Mouse (Mus musculus) kidney, postnatal 25 days (tissue): ENCODE measurements at regions not wholly inside any gene's neighbourhood (a gene's known extent, or its start where the extent isn't known, plus 50 kb on each side); places are given as distances from the start of the nearest gene placed in this dataset.
A peak's percentile ranks its signal among the peaks of the same experiment; 100 is the strongest.
"Not testable (repeated sequence)": the region's sequence is repeated elsewhere in the genome, so short reads cannot be mapped to it uniquely, and the experiment has no call there.

Source experiments
- DNase-seq, 2 experiments: peaks; one replicate each; pipeline ENCODE4 v3.0.0; 2021; ENCODE audit warnings: mixed read lengths in 2 of 2

DNA sequence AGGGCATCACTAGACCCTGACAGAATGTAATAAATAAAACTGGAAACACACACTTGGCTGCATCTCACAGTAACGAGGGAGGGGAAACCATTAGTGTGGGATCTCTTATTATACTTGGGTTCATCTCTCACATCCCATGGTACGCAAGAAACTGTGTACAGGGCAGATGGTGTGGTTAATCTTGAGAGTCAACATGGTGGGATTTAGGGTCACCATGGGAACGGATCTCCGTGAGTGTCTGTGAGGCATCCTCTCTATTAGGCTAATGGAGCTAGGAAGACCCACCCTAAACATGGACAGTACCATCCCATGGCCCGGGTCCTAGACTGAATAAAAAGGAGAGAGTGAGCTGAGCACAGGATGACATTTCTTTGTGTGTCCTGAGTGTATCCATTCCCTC is 130.1 kb upstream of the Dapk1 start:
- peak in 1 of 2 experiments; percentile 9 for DNase-seq

GRCm38 (mm10) chr13:60476366-60476765 is 125.4 kb upstream of the Dapk1 start:
- DNase-seq: peak in 1 of 2 experiments; percentile 8

GRCm38 (mm10) chr13:60478301-60478700 is 123.4 kb upstream of the Dapk1 start:
- DNase-seq: peak in 1 of 2 experiments; percentile 18

- DNase-seq: peak; percentile 84 to 85
Measured at GRCm38 (mm10) chr13:60479043-60479861, 122.5 kb upstream of the Dapk1 start.

DNA sequence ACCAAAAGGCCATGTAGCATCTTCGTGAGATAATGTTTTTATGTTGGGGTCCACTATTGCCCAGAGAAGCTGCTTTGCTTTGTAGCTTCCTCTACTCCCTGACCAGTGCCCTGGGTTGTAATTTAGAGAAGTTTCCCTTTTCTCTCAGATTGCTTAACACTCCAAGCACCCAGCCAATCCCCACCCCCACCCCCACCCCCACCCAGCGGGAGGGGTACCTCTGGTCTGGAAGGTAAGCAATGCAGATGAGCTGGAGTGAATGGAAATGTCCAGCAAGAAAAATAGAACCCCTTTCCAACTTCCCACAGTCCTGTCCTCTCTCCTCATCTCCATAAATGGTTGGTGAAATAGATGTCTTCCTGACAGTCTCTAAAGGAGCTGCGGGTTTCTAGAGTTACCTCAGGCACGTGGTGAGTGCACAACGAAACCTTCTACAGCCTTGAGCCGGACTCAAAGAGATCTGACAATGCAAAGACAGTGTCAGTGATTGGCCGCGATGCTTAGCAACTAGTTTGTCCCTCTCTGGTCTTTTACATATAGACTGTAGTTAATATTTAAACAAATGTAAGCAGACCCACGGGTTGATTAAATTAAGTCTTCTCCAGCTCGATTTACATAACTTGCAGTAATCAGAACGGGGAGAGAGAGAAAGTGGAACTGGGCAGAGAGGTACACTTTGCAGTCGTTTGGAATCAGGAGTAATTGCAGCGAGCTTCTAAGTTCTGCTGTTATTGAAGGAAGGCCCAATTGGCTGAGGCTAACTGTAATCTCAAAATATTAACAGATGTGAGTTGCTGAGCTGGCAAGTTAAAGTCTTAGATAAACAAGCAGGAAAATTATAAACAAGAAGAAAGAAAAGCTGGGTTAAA is 121.7 kb upstream of the Dapk1 start:
- DNase-seq: peak; percentile 39 to 59

GRCm38 (mm10) chr13:60480731-60481431 is 120.9 kb upstream of the Dapk1 start:
- DNase-seq: peak; percentile 72 to 73

DNA sequence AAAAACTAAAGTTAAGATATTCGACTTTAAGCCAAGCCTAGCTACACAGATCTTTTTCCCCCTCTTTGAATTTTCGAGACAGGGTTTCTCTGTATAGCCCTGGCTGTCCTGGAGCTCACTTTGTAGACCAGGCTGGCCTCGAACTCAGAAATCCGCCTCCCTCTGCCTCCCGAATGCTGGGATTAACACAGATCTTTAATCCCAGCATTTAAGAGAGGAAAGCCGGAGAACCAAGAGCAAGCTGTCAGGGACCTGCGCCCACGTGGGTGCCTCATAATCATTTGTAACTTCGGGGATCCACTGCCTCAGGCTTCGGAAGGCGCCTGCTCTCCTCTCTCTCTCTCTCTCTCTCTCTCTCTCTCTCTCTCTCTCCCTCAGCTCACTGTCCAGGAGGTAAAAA is 120.3 kb upstream of the Dapk1 start:
- DNase-seq: not testable (repeated sequence)

DNA sequence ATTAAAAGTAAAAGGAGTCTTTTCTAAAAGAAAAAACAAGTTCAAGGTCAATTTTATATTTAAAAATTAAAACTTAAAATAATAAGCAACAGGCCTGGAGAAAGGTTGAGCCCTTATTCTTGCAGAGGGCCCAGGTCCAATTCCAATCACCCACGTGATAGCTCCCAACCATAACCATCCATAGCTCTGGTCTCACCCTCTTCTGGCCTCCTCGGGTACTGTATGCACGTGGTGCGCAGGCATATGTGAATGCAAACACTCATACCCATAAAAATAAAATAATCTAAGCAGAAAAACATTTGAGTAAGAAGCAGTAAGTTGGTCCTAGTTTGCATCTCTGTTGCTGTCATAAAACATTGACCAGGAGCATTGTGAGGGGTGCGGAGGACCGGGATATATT is 119.8 kb upstream of the Dapk1 start:
- no peak for DNase-seq

DNA sequence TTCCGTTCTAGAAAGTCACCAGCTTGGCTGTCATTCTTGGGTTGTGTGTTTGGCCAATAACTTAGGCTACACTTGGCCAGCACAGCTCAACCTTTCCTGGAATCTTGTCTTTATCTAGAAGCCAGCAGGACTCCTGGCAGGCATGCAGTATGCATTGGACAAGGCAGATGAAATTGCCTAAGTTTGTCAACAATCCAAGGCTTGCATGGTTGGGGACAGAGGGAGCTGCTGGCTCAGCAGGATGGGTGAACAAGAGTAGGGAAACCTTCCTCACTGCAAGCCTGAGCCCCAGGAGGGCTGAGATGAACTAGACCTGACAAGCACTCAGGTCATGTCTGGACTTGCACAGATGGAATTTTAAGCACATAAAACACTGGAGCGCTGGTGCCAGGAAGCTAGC is 115.6 kb upstream of the Dapk1 start:
- peak; percentile 47 to 64 for DNase-seq

GRCm38 (mm10) chr13:60486871-60487270 is 114.9 kb upstream of the Dapk1 start:
- no peak for DNase-seq

DNA sequence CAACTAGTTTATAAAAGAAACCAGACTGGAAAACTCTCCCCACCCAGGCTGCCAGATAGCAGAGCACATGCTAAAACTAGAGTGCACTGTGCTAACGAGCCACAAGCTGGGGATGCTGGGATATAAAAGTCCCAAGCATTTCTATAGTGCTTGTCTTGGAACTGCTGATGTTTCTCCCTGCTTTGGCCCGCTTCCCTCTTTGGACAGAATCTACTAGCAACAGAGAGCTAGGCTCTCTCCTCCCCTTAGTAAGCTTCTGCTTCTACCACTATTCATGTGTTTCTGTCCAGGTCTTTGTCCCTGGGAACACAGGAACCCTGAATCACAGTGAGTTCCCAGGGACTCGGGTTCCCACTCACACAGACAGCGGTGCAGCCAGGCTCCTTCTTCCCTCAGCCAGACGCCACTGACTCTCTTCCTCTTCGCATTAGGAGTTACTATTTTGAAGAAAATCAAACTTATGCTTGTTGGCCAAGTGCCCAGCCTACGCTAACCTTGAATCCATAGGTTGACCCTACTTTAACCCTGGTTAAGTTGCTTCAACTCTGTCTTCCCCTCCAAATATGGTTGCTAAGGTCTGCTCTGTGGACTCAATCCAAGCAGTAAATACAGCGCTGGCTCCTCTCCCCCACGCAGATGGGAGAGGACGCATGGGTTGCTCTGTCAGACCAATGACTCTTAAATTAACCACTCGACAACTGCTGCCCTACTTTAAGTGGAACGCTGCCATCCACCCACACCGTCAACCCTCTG is 113.4 kb upstream of the Dapk1 start:
- DNase-seq: peak; percentile 57

DNA sequence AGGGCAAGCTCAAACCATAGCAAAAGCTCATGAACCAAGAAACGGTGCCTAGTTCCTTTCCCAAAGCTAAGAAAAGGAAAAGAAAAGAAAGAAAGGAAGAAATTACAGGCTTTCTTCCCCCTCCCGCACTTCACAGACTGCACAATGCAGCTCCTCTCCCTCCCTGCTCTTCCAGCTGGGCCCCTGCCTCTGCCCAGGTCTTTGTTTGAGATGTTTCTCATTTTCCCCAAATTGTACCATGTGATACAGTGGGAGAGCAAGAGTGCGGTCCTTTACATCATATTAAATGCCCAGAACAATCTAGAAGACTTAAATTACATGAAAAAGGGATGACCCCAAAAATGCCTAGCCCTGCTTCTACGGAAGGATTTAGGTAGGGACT is 112.9 kb upstream of the Dapk1 start:
- DNase-seq: no peak

DNA sequence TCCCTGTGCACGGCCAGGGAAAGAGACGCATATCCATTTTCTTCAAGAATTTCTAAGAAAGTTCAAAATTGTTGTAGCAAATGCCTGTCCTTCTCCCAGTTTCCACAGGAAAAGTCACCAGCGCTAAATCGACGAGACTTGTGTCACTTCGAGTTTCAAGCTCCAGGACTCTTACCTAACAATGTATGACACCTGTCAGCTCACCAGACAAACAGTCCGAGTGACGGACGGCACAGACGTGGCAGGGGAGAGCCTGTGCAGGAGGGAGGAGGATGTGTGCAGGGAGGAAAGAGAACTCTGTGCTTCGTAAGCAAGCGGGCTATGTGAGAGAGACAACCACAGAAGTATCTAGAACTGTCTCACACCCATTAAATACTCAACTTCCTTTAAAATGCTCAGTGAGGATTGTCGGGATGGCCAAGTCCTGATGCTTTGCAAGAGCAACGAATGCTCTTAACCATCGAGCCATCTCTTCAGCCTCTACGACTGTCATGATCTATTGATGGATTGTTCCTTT is 109.7 kb upstream of the Dapk1 start:
- no peak for DNase-seq

DNA sequence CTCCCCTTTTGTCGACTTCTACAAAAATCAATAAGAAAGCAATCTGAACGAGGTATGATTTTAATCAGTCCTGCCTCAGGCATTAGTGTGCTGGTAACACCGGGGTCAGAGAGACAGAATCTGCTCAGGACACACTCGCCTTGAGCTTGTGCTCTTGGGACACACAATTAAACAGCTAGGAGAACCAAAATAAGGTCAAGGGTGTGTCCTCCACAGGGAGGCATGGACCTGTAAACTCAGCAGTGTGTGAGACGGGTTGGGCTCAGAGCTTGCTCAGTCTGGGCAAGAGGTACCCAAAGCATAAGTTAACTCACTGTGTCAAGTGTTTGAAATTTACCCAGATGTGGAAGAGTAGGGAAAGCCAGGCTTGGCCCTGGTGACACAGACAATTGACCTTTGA is 107.9 kb upstream of the Dapk1 start:
- peak in 1 of 2 experiments; percentile 55 for DNase-seq

DNA sequence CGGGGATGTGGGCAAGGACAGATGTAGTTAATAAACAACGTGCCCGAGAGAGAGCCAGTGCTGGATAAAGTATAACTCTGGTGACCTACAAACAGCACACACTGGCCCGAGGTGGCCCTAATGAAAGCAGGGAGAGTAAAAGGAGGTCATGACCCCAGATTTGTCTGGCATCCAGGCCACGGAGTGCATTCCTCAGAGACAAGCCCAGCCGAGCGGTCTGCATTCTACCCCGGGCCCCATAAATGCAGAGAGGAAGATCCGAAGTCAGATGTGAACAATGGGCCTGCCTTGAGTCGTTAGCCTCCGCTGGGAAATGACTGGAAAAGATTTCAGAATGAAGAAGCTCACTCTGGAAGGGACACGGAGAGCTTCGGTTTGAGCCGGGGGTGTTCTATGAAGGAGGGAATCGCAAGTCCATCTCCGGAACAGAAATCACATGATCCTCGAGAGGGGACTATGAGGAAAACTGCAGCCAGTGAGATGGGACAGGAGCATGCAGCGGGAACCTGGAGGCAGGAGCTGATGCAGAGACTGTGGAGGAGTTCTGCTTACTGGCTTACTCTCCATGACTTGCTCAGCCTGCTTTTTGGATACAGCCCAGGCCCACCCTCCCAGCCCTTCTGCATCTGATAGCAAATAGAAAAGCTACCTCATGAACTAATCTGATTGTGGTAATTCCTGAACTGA is 103.9 kb upstream of the Dapk1 start:
- peak; percentile 86 to 92 for DNase-seq

DNA sequence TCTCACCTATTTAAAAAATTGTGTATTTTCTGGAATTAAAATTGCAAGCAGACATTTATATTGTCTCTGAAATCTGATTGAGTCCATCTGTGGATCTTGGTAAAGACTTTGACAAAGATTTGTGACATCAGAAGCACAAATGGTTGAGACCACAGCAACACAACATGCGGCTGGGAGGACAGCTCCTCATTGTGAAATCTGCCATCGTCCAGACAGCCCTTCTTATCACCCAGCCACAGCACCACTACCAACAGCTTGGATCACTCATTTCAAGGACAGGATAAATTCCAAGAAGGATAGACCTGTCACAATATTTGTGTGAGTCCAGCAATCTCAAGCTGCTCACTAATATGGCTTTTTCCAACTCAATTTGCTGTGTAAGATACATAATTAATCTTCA is 97.6 kb upstream of the Dapk1 start:
- DNase-seq: no peak

DNA sequence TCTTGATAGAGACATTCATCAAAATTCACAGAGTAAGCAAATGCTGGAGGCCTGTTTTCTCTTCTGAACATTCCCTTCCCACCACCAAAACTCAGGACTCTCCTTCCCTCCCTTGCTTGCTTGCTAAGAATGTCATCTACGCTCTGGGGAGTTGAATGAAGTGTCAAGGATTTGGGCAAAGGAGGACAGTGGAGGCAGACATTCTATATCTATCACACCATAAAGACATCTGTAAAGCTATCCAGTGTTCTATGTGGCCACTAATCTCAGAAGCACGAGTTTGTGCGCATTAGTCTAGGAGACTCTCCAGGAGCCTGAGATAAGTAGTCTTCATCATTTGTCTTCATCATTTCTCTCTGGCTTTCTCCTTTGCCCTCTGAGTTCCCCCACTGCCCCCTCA is 94.1 kb upstream of the Dapk1 start:
- DNase-seq: no peak

GRCm38 (mm10) chr13:60508054-60508453 is 93.7 kb upstream of the Dapk1 start:
- DNase-seq: peak; percentile 57 to 63

DNA sequence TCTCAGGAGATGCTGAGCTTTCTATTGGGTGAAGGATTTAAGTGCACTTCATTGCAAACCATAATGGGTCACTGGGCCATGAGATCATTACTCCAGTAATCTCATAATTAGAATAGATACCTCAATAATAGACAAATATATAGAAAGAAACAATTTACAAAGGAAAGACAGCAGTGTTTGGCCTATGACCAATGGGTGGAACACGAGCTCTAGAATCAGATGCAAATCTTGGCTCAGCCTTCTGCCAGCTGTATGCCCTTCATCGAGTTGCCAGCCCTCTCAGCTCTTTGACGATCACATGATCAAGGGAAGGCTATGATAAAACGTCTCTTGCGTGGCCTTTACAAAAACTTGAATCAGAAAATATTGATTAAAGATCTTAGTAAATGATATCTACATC is 92.9 kb upstream of the Dapk1 start:
- DNase-seq: no peak

GRCm38 (mm10) chr13:60511101-60511500 is 90.6 kb upstream of the Dapk1 start:
- no peak for DNase-seq

- no peak for DNase-seq
Measured at GRCm38 (mm10) chr13:60511628-60512027, 90.1 kb upstream of the Dapk1 start.

- peak; percentile 24 to 55 for DNase-seq
Measured at GRCm38 (mm10) chr13:60513756-60514155, 88.0 kb upstream of the Dapk1 start.
